Mouse (Mus musculus) bone marrow macrophage, adult 2 months (primary cell): ENCODE data around the gene G3bp2. TPM values are rescaled to one million over a fixed set of nuclear protein-coding genes. Genes with fewer than 3 reads are reported as not detected.

ENCODE experiments used
- H3K27ac ChIP-seq: 2 replicates; pipeline ENCODE4 v1.5.1; 2012; ENCODE audit warnings: low read depth, low read length; ENCODE audit not compliant: insufficient read depth
- H3K4me1 ChIP-seq: 2 replicates; pipeline ENCODE4 v1.6.1; 2012; ENCODE audit warnings: low read length; ENCODE audit not compliant: control insufficient read depth, insufficient read depth
- H3K4me3 ChIP-seq: 2 replicates; pipeline ENCODE4 v1.5.1; 2012; ENCODE audit warnings: mild to moderate bottlenecking, low read length, moderate library complexity; ENCODE audit not compliant: insufficient read depth
- CTCF ChIP-seq: IDR thresholded peaks from 2 replicates; pipeline ENCODE4 v1.5.1; 2012; ENCODE audit warnings: low read depth, mild to moderate bottlenecking, low read length, moderate library complexity
- POLR2A ChIP-seq: IDR thresholded peaks from 2 replicates; pipeline ENCODE4 v1.6.1; 2012; ENCODE audit warnings: mild to moderate bottlenecking, low read depth, low read length, borderline replicate concordance
- polyA plus RNA-seq: library from polyadenylated mRNA; stranded (reverse); fragments of >200 nt; gene quantifications from 2 replicates; pipeline ENCODE4 v1.2.4, GENCODE M21; 2012; ENCODE audit not compliant: missing spikeins, insufficient read depth, insufficient read length

G3bp2 gene
- polyA plus RNA-seq, 1 experiment, result 112 TPM

GRCm38 (mm10) chr5:92117823-92118403, 34.4 kb upstream of the G3bp2 start:
- H3K4me1 ChIP-seq, result peaks cover 6% of the 10 kb centered on the region
- TF ChIP-seq CTCF, result peak; percentile 59
- TF ChIP-seq POLR2A, result no peak
- no peak overlapping the region for H3K27ac ChIP-seq
- H3K4me3 ChIP-seq, result no peak overlapping the region

GRCm38 (mm10) chr5:92114939-92115338, 31.4 kb upstream of the G3bp2 start:
- TF ChIP-seq CTCF (no peak), POLR2A (no peak)
- Histone ChIP-seq H3K4me1 (peaks cover 11% of the 10 kb centered on the region), H3K27ac (no peak overlapping the region), H3K4me3 (no peak overlapping the region)

DNA sequence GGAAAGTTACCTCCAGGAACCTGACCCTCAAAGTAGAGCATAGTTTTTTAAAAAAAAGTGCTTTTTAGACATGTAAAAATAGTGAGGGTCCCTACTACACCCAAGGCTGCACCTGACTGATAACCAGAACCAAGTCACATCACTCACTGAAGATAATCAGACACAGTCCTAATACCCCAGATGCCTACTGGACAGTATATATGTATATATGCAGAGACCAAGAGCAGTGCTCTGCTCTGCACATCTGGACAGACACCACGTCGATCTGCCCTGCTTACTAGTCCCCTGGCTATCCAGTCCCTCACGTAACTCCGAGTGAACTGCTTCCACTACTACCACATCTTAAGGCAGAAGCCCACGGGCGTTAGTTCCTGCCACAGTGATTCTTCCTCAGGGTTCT, 30.7 kb upstream of the G3bp2 start:
- Histone ChIP-seq H3K4me1 (peaks cover 18% of the 10 kb centered on the region), H3K4me3 (no peak overlapping the region), H3K27ac (no peak overlapping the region)
- TF ChIP-seq POLR2A (no peak), CTCF (no peak)

GRCm38 (mm10) chr5:92113484-92113883, 30.0 kb upstream of the G3bp2 start:
- Histone ChIP-seq H3K4me3 (no peak overlapping the region), H3K27ac (no peak overlapping the region), H3K4me1 (peaks cover 19% of the 10 kb centered on the region)
- TF ChIP-seq POLR2A, result no peak
- TF ChIP-seq CTCF, result no peak

- peaks cover 20% of the 10 kb centered on the region for H3K4me1 ChIP-seq
- H3K4me3 ChIP-seq, result no peak overlapping the region
- H3K27ac ChIP-seq, result no peak overlapping the region
- TF ChIP-seq POLR2A (no peak), CTCF (no peak)
Measured at GRCm38 (mm10) chr5:92112585-92112984, 29.1 kb upstream of the G3bp2 start.

DNA sequence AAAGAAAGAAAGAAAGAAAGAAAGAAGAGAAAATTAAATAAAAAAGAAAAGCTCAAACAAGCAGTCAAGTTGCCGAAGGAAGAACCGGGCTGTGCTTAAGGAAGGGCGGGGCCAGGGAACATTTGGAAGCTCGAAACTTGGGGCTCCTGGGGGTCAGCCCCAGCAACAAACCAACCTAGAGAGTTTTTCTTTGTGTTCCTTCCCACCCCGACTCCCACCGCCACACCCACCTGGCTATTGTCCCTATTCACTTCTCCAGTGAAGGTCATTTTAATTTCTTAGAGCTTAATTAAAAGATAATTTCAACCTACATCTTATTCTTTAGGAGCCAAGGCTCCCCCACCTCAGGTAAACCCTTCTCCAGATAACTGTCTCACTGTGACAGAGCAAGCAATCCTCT, 28.7 kb upstream of the G3bp2 start:
- H3K4me1 ChIP-seq, result peaks cover 20% of the 10 kb centered on the region
- H3K27ac ChIP-seq, result no peak overlapping the region
- H3K4me3 ChIP-seq, result no peak overlapping the region
- no peak for TF ChIP-seq CTCF
- TF ChIP-seq POLR2A, result no peak

DNA sequence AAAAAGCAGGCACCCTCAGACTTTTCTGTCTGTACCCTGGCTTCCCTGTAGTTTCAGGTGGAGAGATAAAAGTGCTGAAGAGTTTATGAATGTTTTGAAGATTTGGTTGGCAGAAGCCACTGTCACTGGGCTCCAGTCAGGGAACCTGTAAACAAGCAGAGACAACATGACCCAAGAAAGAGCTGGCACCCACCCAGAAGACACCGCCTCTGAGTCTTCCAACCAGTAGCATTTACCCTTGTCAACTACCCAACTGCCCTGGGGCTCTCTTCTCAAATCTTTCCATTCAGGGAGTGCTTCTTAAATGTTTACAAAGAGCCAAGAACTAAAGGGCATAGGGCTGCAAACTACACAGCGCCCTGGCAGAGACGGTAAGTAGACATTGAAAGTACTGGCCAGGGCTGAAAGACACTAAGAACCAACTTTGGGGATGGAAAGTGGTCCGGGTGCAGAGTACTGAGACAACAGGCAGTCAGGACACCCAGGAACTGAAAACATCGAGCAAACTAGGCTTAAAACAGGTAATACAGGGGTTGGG, 27.4 kb upstream of the G3bp2 start:
- H3K27ac ChIP-seq, result no peak overlapping the region
- H3K4me1 ChIP-seq, result peaks cover 29% of the 10 kb centered on the region
- TF ChIP-seq POLR2A (no peak), CTCF (no peak)
- H3K4me3 ChIP-seq, result no peak overlapping the region

DNA sequence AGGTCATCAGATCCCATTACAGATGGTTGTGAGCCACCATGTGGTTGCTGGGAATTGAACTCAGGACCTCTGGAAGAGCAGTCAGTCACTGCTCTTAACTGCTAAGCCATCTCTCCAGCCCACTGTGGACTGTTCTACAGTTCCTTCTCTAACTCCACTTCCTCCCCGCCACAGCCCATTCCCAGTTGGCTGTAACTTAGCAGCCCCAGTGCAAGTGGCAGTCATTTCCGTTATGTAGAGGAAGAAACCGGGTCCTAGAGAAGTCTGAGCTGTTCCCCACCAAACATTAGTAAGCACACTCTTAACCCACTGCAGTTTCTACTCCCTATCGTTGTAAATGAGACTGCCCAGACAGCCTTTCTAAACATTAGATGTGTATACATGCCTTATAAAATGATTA, 23.8 kb upstream of the G3bp2 start:
- Histone ChIP-seq H3K4me3 (no peak overlapping the region), H3K4me1 (peaks cover 35% of the 10 kb centered on the region), H3K27ac (peak overlapping the region; percentile 93)
- TF ChIP-seq POLR2A (no peak), CTCF (no peak)

DNA sequence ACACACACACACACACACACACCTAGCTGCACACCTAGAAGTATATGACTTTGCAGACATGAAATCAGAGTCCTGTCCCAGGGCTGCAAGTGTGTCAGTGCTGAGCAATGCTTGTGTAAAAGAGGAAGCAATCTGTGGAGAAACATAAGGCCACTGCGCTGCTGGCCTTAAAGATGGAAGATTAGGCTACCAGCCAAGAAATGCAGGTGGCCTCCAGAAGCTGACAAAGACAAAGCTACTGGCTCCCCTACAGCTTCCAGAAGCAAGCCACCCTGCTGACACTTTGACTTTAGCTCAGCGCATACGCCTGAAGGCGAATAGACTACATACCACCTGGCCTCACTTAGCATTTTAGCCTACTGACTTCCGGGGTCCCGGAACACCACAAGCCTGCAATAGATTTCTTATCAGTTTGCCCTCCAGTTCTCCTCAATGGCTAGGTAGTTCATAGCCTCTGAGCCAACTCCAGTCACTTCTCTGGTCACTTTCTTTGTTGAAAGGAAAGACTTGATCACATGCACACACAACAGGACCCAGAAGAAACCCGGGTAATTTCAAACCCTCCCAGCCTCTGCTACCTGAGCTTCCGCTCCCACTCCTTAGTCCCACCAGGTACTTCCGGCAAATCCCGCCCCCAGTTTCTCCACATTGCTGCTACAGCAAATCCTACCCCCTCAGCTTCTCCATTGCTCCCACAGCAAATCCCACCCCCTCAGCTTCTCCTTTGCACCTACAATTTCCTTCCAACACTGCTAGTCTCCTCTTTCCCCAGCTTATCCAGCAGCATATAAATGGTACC, 23.0 kb upstream of the G3bp2 start:
- Histone ChIP-seq H3K4me1 (peaks cover 35% of the 10 kb centered on the region), H3K4me3 (0 out of 2 replicates have a peak overlapping the region, but pooled peaks have one; percentile 0), H3K27ac (peak overlapping the region; percentile 93)
- TF ChIP-seq POLR2A (no peak), CTCF (no peak)

GRCm38 (mm10) chr5:92103816-92104415, 20.4 kb upstream of the G3bp2 start:
- TF ChIP-seq POLR2A, result no peak
- TF ChIP-seq CTCF, result no peak

More at GRCm38 (mm10) chr5:92103816-92104415, 20.4 kb upstream of the G3bp2 start:
- Histone ChIP-seq H3K4me1 (peaks cover 24% of the 10 kb centered on the region), H3K27ac (no peak overlapping the region), H3K4me3 (no peak overlapping the region)
